Mouse (Mus musculus) liver, adult 10 weeks (tissue): ENCODE results near the gene Inpp4b. TPM values are rescaled to one million over a fixed set of nuclear protein-coding genes. Genes with fewer than 3 reads are reported as not detected.

Experiments
- polyA plus RNA-seq: library from polyadenylated mRNA; stranded (reverse); fragments of 350-450 nt; fragmentation: Illumina TruSeq; extraction: RNeasy Lipid Tissue Mini Kit (QIAGEN cat#74804); gene quantifications from one replicate; pipeline ENCODE4 v1.2.3, GENCODE M21; 2014; ENCODE audit warnings: low read depth, low replicate concordance

The Inpp4b gene
- 0.79 TPM for polyA plus RNA-seq

DNA sequence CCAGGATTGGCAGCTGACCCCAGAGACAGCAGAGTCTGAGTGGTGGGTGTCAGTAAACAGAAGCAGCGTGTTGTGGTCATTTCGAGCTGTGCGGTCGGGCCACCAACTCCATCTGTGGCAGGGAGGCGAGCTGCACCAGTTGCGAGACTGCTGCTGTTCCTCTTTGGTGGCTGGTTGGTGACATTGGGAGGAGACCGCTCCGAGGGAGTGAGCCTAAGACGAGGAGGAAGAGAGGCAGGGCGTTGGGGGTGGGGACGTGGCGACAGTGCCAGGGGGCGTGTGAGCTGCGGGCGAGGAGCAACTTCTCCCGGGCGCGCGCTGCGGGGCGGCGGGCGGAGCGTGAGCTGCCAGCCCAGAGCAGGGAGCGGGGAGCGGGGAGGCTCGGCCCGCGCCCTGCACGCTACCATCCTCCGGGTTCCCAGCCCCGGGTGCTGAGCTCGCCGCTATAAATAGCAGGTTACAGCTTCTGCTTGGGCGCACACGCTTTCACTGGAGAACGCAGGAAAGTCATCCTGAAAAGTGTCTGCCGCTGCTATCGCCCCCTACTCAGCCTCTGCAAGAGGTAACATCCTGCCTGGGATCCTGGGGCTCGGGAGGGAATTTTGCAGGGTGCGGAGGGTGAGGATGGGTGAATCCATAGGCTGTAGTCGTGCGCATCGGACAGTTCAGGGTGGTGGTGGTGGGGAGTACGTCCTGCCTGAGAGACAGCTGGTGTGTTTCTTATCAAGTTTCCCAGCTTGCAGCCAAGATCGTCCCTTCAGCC is at the start of gene Inpp4b:
Inpp4b (plus strand) TSS at position 321 of the 763 bp plus-strand sequence.

